Mouse (Mus musculus) colon, adult 2 months (tissue): Measurements from ENCODE around the gene Znhit2. TPM values are rescaled to one million over a fixed set of nuclear protein-coding genes. Genes with fewer than 3 reads are reported as not detected.

ENCODE experiments used
- polyA plus RNA-seq: library from polyadenylated mRNA; depleted of rRNA; stranded (reverse); fragments of >200 nt; gene quantifications from 2 replicates; pipeline ENCODE4 v1.2.3, GENCODE M21; 2012; rRNA removed

The Znhit2 gene
- polyA plus RNA-seq, result 81.0 and 86.7 TPM in 2 replicates

GRCm38 (mm10) chr19:6061021-6061533 lies at the start of gene Znhit2:
Gene Znhit2, plus strand, starts transcription at chr19:6061192.

GRCm38 (mm10) chr19:6015511-6016315 lies 45.3 kb upstream of the Znhit2 start, which contains the start of gene Capn1:
Gene Capn1, minus strand, starts transcription at chr19:6015897.

GRCm38 (mm10) chr19:6046294-6047153 lies 14.5 kb upstream of the Znhit2 start, which contains the start of gene Syvn1:
Gene Syvn1, plus strand, starts transcription at chr19:6046576.

GRCm38 (mm10) chr19:6057313-6058096 lies 3.5 kb upstream of the Znhit2 start, which contains the start of the genes Mrpl49 and Fau:
Gene Mrpl49, minus strand, starts transcription at chr19:6057785.
Gene Fau, plus strand, starts transcription at chr19:6057844.

GRCm38 (mm10) chr19:6067724-6068415 lies 6.9 kb downstream of the Znhit2 start, which contains the start of gene Tm7sf2:
Gene Tm7sf2, minus strand, starts transcription at chr19:6068373.

GRCm38 (mm10) chr19:6076564-6077393 lies 15.8 kb downstream of the Znhit2 start, which contains the start of gene Vps51:
Gene Vps51, minus strand, starts transcription at chr19:6077231.

GRCm38 (mm10) chr19:6079983-6080480 lies 19.0 kb downstream of the Znhit2 start, which contains the start of gene Tmem262:
Gene Tmem262, plus strand, starts transcription at chr19:6080033.

GRCm38 (mm10) chr19:6082156-6082555 lies 21.2 kb downstream of the Znhit2 start, which contains the start of gene Gm28374:
Gene Gm28374, minus strand, starts transcription at chr19:6082256.

GRCm38 (mm10) chr19:6084478-6085248 lies 23.7 kb downstream of the Znhit2 start, which contains the start of the genes Zfpl1 and Cdca5:
Gene Zfpl1, minus strand, starts transcription at chr19:6084956.
Gene Cdca5, plus strand, starts transcription at chr19:6084983.

GRCm38 (mm10) chr19:6094119-6094518 lies 33.1 kb downstream of the Znhit2 start, which contains the start of gene AC131692.1:
Gene AC131692.1, plus strand, starts transcription at chr19:6094419.

GRCm38 (mm10) chr19:6105586-6105985 lies 44.6 kb downstream of the Znhit2 start, which contains the start of gene Naaladl1:
Gene Naaladl1, plus strand, starts transcription at chr19:6105782.

Other genes with a start within 250 kb of the Znhit2 start
- gene Frmd8, start 185.9 kb upstream of the Znhit2 start, polyA plus RNA-seq, result 29.7 and 32.5 TPM in 2 replicates
- 7.3 and 9.9 TPM in 2 replicates for gene Slc25a45, start 183.4 kb upstream of the Znhit2 start, polyA plus RNA-seq
- 0.57 and 0.62 TPM in 2 replicates for gene Tigd3, start 167.0 kb upstream of the Znhit2 start, polyA plus RNA-seq
- 53.4 and 61.3 TPM in 2 replicates for gene Dpf2, start 148.2 kb upstream of the Znhit2 start, polyA plus RNA-seq
- gene Cdc42ep2, start 136.4 kb upstream of the Znhit2 start, polyA plus RNA-seq, result 7.0 and 7.3 TPM in 2 replicates
- gene Pola2, start 97.0 kb upstream of the Znhit2 start, polyA plus RNA-seq, result 22.8 and 27.7 TPM in 2 replicates
- 0.06 TPM in 1 of 2 replicates, not detected in the other for gene Slc22a20, start 75.0 kb upstream of the Znhit2 start, polyA plus RNA-seq
- gene Capn1, start 45.3 kb upstream of the Znhit2 start, polyA plus RNA-seq, result 69.9 and 86.7 TPM in 2 replicates
- gene Syvn1, start 14.6 kb upstream of the Znhit2 start, polyA plus RNA-seq, result 56.5 and 68.0 TPM in 2 replicates
- 11.1 and 13.7 TPM in 2 replicates for gene Mrpl49, start 3.4 kb upstream of the Znhit2 start, polyA plus RNA-seq
- 2,245 and 2,287 TPM in 2 replicates for gene Fau, start 3.3 kb upstream of the Znhit2 start, polyA plus RNA-seq
- 68.6 and 88.1 TPM in 2 replicates for gene Tm7sf2, start 7.2 kb downstream of the Znhit2 start, polyA plus RNA-seq
- gene Vps51, start 16.0 kb downstream of the Znhit2 start, polyA plus RNA-seq, result 86.3 and 87.2 TPM in 2 replicates
- 1.3 TPM in 1 of 2 replicates, not detected in the other for gene Tmem262, start 18.8 kb downstream of the Znhit2 start, polyA plus RNA-seq
- gene Gm28374, start 21.1 kb downstream of the Znhit2 start, polyA plus RNA-seq, result 0.34 and 0.72 TPM in 2 replicates
- 96.4 and 116 TPM in 2 replicates for gene Zfpl1, start 23.8 kb downstream of the Znhit2 start, polyA plus RNA-seq
- 3.2 and 4.1 TPM in 2 replicates for gene Cdca5, start 23.8 kb downstream of the Znhit2 start, polyA plus RNA-seq
- not detected in 2 replicates for gene AC131692.1, start 33.2 kb downstream of the Znhit2 start, polyA plus RNA-seq
- 17.8 and 47.8 TPM in 2 replicates for gene Naaladl1, start 44.6 kb downstream of the Znhit2 start, polyA plus RNA-seq
- 60.1 and 60.7 TPM in 2 replicates for gene Sac3d1, start 57.5 kb downstream of the Znhit2 start, polyA plus RNA-seq
- gene Snx15, start 67.1 kb downstream of the Znhit2 start, polyA plus RNA-seq, result 59.0 and 65.6 TPM in 2 replicates
- 60.8 and 73.8 TPM in 2 replicates for gene Batf2, start 79.8 kb downstream of the Znhit2 start, polyA plus RNA-seq
- gene Arl2, start 80.4 kb downstream of the Znhit2 start, polyA plus RNA-seq, result 95.4 and 114 TPM in 2 replicates
- 0.12 and 0.91 TPM in 2 replicates for gene Majin, start 123.2 kb downstream of the Znhit2 start, polyA plus RNA-seq
- 0.45 and 0.97 TPM in 2 replicates for gene Gpha2, start 165.2 kb downstream of the Znhit2 start, polyA plus RNA-seq
- gene Ppp2r5b, start 174.7 kb downstream of the Znhit2 start, polyA plus RNA-seq, result 84.5 and 109 TPM in 2 replicates
- gene Atg2a, start 180.5 kb downstream of the Znhit2 start, polyA plus RNA-seq, result 61.7 and 63.2 TPM in 2 replicates
- 286 and 304 TPM in 2 replicates for gene Ehd1, start 215.5 kb downstream of the Znhit2 start, polyA plus RNA-seq
- 69.5 and 74.2 TPM in 2 replicates for gene Cdc42bpg, start 245.3 kb downstream of the Znhit2 start, polyA plus RNA-seq